ENCODE assay signal across 16 mouse cellular contexts in genomic region chr14:30585323-30585722, GRCm38 (mm10). TPM values are rescaled to one million over a fixed set of nuclear protein-coding genes. Genes with fewer than 3 reads are reported as not detected.
DNase-seq lines count a peak whose midpoint lies in the region; ATAC-seq and TF ChIP-seq lines count a peak whose summit lies in the region.
"Had no signal": no experiment of that assay in that cellular context is flagged by ENCODE, and none has a peak within 500 bp of the region (broad histone marks: within the 10 kb centered on the region; RNA-seq: fewer than 3 reads in every experiment).

No protein-coding gene starts in this region.

- H3K36me3 ChIP-seq in heart, adult 2 months (ENCODE audit: control insufficient read depth, insufficient read depth, low read length) = no peaks in the 10 kb centered on the region
- H3K36me3 ChIP-seq in hindbrain, embryonic 10.5 days = no peaks in the 10 kb centered on the region
- no peaks in the 10 kb centered on the region for H3K36me3 ChIP-seq in hindbrain, embryonic 14.5 days (replicated peaks; ENCODE audit: control insufficient read depth, insufficient read depth)
- H3K36me3 ChIP-seq in midbrain, embryonic 10.5 days = no peaks in the 10 kb centered on the region
- H3K36me3 ChIP-seq in midbrain, embryonic 15.5 days (replicated peaks) = no peaks in the 10 kb centered on the region
- H3K36me3 ChIP-seq: limb, embryonic 12.5 days; liver, embryonic 15.5 days had no signal

- DNase-seq in heart, adult 2 months = no peak
- no peak for DNase-seq in heart, adult 8-10 months (ENCODE audit: low spot score)
- DNase-seq in hindbrain, embryonic 10.5 days (ENCODE audit: low spot score) = no peak
- DNase-seq in hindbrain, embryonic 14.5 days (ENCODE audit: low spot score) = no peak
- no peak for DNase-seq in midbrain, embryonic 10.5 days (ENCODE audit: low spot score)
- no peak for DNase-seq in left cerebral cortex, postnatal 4 days
- DNase-seq: adrenal gland, adult 8-10 months; cerebellum, adult 2 months; kidney, postnatal 36 days; layer of hippocampus, postnatal 36 days; midbrain, embryonic 14.5 days had no signal

- H3K9me3 ChIP-seq in hindbrain, embryonic 10.5 days = no peaks in the 10 kb centered on the region
- no peaks in the 10 kb centered on the region for H3K9me3 ChIP-seq in hindbrain, embryonic 14.5 days (ENCODE audit: control insufficient read depth, low read length)
- H3K9me3 ChIP-seq in midbrain, embryonic 10.5 days (replicated peaks) = no peaks in the 10 kb centered on the region
- H3K9me3 ChIP-seq in midbrain, embryonic 15.5 days = no peaks in the 10 kb centered on the region
- H3K9me3 ChIP-seq: limb, embryonic 12.5 days; liver, embryonic 15.5 days had no signal

- intact Hi-C loops in heart, adult 2 months (cut with DNase I) = no loop called here
- intact Hi-C loops in left cerebral cortex, postnatal 4 days (cut with DNase I) = no loop called here

- ATAC-seq in hindbrain, embryonic 14.5 days (ENCODE audit: low FRiP score) = no peak
- ATAC-seq in midbrain, embryonic 15.5 days (replicated peaks) = no peak
- no peak for ATAC-seq in cerebellum, adult (ENCODE audit: insufficient number of reproducible peaks, low FRiP score, low TSS enrichment)

- no peaks in the 10 kb centered on the region for H3K27me3 ChIP-seq in heart, adult 2 months (ENCODE audit: control insufficient read depth, insufficient read depth, low read length)
- H3K27me3 ChIP-seq in hindbrain, embryonic 10.5 days (ENCODE audit: insufficient read depth, poor library complexity, severe bottlenecking) = no peaks in the 10 kb centered on the region
- H3K27me3 ChIP-seq in hindbrain, embryonic 14.5 days (ENCODE audit: control insufficient read depth, insufficient read depth, low read length) = no peaks in the 10 kb centered on the region
- H3K27me3 ChIP-seq in midbrain, embryonic 10.5 days (ENCODE audit: low read depth, poor library complexity, severe bottlenecking) = no peaks in the 10 kb centered on the region
- no peaks in the 10 kb centered on the region for H3K27me3 ChIP-seq in midbrain, embryonic 15.5 days (replicated peaks)
- H3K27me3 ChIP-seq: limb, embryonic 12.5 days; liver, embryonic 15.5 days had no signal

- TF ChIP-seq EP300 in heart, adult 2 months (IDR thresholded peaks at IDR 0.05; ENCODE audit: insufficient read depth, low read depth, low read length) = no peak

- H3K4me1 ChIP-seq in heart, adult 2 months (ENCODE audit: control insufficient read depth, insufficient read depth, low read length) = no peaks in the 10 kb centered on the region; the same call in 1 of the 2 replicates
- H3K4me1 ChIP-seq in hindbrain, embryonic 10.5 days (replicated peaks) = peaks cover 32% of the 10 kb centered on the region
- peaks cover 11% of the 10 kb centered on the region for H3K4me1 ChIP-seq in hindbrain, embryonic 14.5 days (replicated peaks; ENCODE audit: control insufficient read depth, insufficient read depth, low read length)
- peaks cover 26% of the 10 kb centered on the region for H3K4me1 ChIP-seq in midbrain, embryonic 10.5 days
- H3K4me1 ChIP-seq in midbrain, embryonic 15.5 days = peaks cover 16% of the 10 kb centered on the region

- H3K79me2 ChIP-seq in heart, adult 2 months (replicated peaks; ENCODE audit: control insufficient read depth, insufficient read depth, low read length) = no peaks in the 10 kb centered on the region

- H3K4me3 ChIP-seq in heart, adult 2 months = no peak overlapping the region
- H3K4me3 ChIP-seq in hindbrain, embryonic 10.5 days = no peak overlapping the region
- no peak overlapping the region for H3K4me3 ChIP-seq in hindbrain, embryonic 14.5 days (replicated peaks; ENCODE audit: low read length)
- H3K4me3 ChIP-seq in midbrain, embryonic 10.5 days = no peak overlapping the region
- H3K4me3 ChIP-seq in midbrain, embryonic 15.5 days = no peak overlapping the region
- H3K4me3 ChIP-seq: limb, embryonic 12.5 days; liver, embryonic 15.5 days had no signal

- peak; percentile 30 for TF ChIP-seq CTCF in heart, adult 2 months (IDR thresholded peaks at IDR 0.05)

- H3K27ac ChIP-seq in heart, adult 2 months = no peak overlapping the region
- H3K27ac ChIP-seq in hindbrain, embryonic 10.5 days = peak overlapping the region; percentile 76; the same call in 1 of the 2 replicates
- H3K27ac ChIP-seq in hindbrain, embryonic 14.5 days = no peak overlapping the region
- H3K27ac ChIP-seq in midbrain, embryonic 10.5 days (replicated peaks) = 0 out of 2 replicates have a peak overlapping the region, but pooled peaks have one; percentile 72
- no peak overlapping the region for H3K27ac ChIP-seq in midbrain, embryonic 15.5 days
- H3K27ac ChIP-seq: limb, embryonic 12.5 days; liver, embryonic 15.5 days; macrophage had no signal

- no peak overlapping the region for H3K9ac ChIP-seq in heart, adult 2 months (ENCODE audit: low read depth, low read length)
- H3K9ac ChIP-seq in hindbrain, embryonic 14.5 days = no peak overlapping the region
- H3K9ac ChIP-seq in midbrain, embryonic 15.5 days = no peak overlapping the region
- H3K9ac ChIP-seq: liver, embryonic 15.5 days had no signal

- no peak for TF ChIP-seq POLR2A in heart, adult 2 months (IDR thresholded peaks at IDR 0.05; ENCODE audit: insufficient read depth, low read depth, low read length)

- H3K4me2 ChIP-seq in hindbrain, embryonic 14.5 days (replicated peaks) = no peak overlapping the region
- no peak overlapping the region for H3K4me2 ChIP-seq in midbrain, embryonic 15.5 days
- H3K4me2 ChIP-seq: limb, embryonic 12.5 days; liver, embryonic 15.5 days had no signal

- 87% methylated on average over 5 of the region's 5 CpGs for WGBS in heart, adult 2 months
- 87% methylated on average over 5 of the region's 5 CpGs for WGBS in hindbrain, embryonic 10.5 days
- WGBS in hindbrain, embryonic 14.5 days = 81% methylated on average over 5 of the region's 5 CpGs
- WGBS in midbrain, embryonic 10.5 days = 90% methylated on average over 5 of the region's 5 CpGs
- WGBS in midbrain, embryonic 15.5 days = 87% methylated on average over 5 of the region's 5 CpGs

RNA-seq across cellular contexts. Expression of gene Tkt, which starts 37.2 kb away (rescaled TPM):
- 10 to 100 TPM; 30.7 to 32.8 TPM for total RNA-seq in heart, adult 2 months (2021)
- polyA plus RNA-seq in heart, adult 2 months (2012; rRNA removed) = 75.5 and 119 TPM in 2 replicates
- total RNA-seq in heart, adult 8-10 months (2022) = 10 to 100 TPM; 21.4 to 28.7 (median 28.1) TPM
- 285 and 314 TPM in 2 replicates for polyA plus RNA-seq in hindbrain, embryonic 10.5 days (2016; fragmentation: Nextera tagmentation; extraction: Ambion mirVana)
- 110 and 144 TPM in 2 replicates for polyA plus RNA-seq in hindbrain, embryonic 14.5 days (2014; fragmentation: Nextera tagmentation; extraction: Ambion mirVana)
- 312 and 334 TPM in 2 replicates for polyA plus RNA-seq in midbrain, embryonic 10.5 days (2016; fragmentation: Nextera tagmentation; extraction: Ambion mirVana)
- 262 and 279 TPM in 2 replicates for polyA plus RNA-seq in midbrain, embryonic 15.5 days (2015; fragmentation: Nextera tagmentation; extraction: Ambion mirVana)
- 100 to 1,000 TPM; 314 to 322 TPM for total RNA-seq in left cerebral cortex, postnatal 4 days (2021)

RNA-seq across cellular contexts. Expression of gene Prkcd, which starts 40.7 kb away (rescaled TPM):
- 10 to 100 TPM; 10.4 to 12.6 TPM for total RNA-seq in heart, adult 2 months (2021)
- polyA plus RNA-seq in heart, adult 2 months (2012; rRNA removed) = 31.5 and 31.7 TPM in 2 replicates
- 10 to 100 TPM in 3 of 4 experiments, 1 to 10 TPM in 1; 7.1 to 13.4 (median 11.6) TPM for total RNA-seq in heart, adult 8-10 months (2022)
- polyA plus RNA-seq in hindbrain, embryonic 10.5 days (2016; fragmentation: Nextera tagmentation; extraction: Ambion mirVana) = 28.7 and 35.4 TPM in 2 replicates
- polyA plus RNA-seq in hindbrain, embryonic 14.5 days (2014; fragmentation: Nextera tagmentation; extraction: Ambion mirVana) = 19.4 and 21.1 TPM in 2 replicates
- 20.8 and 23.2 TPM in 2 replicates for polyA plus RNA-seq in midbrain, embryonic 10.5 days (2016; fragmentation: Nextera tagmentation; extraction: Ambion mirVana)
- polyA plus RNA-seq in midbrain, embryonic 15.5 days (2015; fragmentation: Nextera tagmentation; extraction: Ambion mirVana) = 14.7 and 19.6 TPM in 2 replicates
- total RNA-seq in left cerebral cortex, postnatal 4 days (2021) = 10 to 100 TPM; 39.5 to 41.4 TPM

Comparison
In these comparisons a context has a peak if more than half of its experiments do, and no peak if none do; other contexts are left out.
1. H3K27ac ChIP-seq: peak in hindbrain, embryonic 10.5 days (single experiment) and midbrain, embryonic 10.5 days (single experiment); none in heart, adult 2 months (single experiment), hindbrain, embryonic 14.5 days (single experiment) and midbrain, embryonic 15.5 days (single experiment).